Mouse (Mus musculus): ENCODE measurements around the gene Armc2.

Gene Armc2

DNA sequence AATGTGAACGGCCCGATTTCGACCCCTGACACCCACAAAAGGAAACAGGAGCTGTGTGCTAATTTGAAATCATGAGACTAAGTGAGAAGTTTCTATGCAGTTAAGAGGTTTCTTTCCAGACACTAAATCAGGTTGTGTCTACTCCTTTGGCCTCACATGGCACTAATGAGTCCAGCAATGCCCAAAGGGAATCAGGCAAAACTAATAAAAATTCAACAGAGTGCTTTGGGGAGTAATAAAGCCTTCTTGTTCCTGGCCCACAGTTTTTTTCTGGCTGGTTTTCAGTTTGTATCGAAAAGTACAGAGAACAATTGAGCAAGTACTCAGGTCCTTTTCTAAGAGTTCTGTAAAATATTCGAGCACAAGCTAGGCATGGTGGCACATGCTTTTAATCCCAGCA, 4.2 kb downstream of the Armc2 start:
- DNase-seq (ENCODE audit: low read depth): no peak

DNA sequence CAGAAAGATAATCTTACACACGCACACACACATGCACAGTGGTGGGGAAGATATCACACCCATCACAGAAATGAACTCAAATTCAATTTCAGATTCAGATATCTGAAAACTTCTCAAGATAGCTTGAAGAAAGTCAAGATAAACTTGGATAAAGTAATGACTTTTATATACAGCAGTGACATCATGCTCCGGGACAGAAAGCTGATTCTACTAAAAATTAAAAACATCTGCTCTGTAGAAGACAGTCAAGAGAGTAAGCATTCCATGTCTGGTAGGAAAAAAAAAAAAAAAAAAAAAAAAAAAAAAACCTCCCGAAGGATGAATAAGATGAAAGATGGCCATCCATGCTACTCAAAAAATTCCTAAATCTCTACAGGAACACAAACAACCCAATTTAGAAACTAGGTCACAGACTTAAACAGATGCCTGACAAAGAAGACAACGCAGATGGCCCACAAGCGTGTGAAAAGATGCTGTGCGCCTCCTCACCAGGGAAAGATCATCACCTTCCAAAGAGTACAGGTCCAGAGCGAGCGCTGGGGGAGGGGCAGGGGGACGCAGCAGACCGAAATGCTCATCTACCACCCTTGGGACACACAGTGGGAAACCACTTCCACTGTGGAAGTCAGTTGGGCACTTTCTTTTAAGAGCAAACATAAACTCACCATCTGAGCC, 7.3 kb downstream of the Armc2 start:
- no peak for DNase-seq (ENCODE audit: low read depth)

DNA sequence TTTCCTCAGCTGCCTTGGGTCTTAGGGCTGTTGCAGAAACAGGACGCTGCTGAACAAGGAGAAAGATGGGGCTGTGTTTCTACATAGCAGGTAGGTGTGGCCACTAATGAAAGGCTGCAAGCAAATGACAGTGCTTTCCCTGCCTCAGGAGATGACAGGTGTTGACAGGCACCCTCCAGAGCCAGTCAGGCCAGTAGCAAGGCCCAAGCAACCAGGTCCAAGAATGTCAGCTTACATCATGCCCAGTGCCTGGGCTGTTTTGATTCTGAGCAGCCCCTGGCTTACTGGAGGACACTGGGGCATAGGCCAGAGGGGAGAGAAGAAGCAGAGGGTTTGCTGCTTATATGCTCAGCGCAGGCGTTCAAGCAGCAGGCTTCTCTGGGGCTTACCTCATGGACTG, 13.0 kb downstream of the Armc2 start:
- DNase-seq (ENCODE audit: low read depth): no peak

DNA sequence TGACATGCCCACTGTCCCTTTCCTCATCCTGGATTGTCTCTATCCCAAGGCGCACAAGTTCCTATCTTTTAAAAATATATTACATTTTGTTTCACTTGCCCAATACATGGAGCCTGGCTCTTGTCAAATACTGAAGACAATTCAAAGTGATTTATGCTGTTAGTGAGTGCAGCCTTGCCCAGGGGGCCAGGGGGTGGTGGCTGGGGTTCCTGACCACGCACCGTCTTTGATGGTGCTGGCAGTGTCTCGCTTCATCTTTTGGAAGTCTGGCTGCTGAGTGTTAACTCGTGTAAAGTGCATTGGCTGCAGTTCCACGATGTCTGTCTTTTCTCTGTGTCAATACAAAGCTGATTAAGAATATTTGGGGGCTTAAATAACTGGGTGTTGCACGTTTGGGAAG, 13.6 kb downstream of the Armc2 start:
- no peak for DNase-seq (ENCODE audit: low read depth)

DNA sequence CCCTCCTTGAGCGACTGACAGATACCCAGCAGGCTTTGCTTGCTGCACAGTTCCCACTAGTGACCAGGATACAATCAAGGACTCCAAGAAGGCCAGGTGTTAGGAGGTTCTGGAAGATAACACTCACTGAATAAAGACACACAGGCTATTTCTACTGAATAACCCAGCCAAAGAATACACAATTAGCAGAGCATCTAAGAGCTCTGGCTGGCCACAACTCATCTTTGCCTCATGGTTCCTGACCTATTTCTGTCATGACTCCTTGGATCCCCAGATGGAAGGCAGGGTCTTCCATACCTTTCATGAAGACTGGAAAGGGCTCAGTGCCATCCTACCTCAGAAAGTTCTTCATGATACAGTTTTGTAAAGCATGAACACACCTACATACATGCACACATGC, 14.2 kb downstream of the Armc2 start:
- DNase-seq (ENCODE audit: low read depth): no peak

DNA sequence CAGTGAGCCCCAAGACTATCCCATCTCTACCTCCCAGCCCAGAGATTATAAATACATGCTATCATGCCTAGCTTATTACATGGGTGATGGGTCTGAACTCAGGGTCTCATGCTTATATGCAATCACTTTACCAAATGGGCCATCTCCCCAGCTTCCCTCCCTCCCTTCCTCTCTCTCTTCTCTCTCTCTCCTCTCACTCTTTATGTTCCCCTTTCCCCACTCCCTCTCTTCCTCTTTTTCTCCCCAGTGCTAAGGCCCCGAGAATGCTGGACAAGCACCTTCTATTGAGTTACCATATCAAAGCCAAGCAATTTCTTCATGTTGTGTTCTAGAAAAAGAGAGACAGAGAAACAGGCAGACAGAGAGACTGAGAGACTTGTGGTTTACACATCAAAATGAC, 14.7 kb downstream of the Armc2 start:
- DNase-seq (ENCODE audit: low read depth): no peak

DNA sequence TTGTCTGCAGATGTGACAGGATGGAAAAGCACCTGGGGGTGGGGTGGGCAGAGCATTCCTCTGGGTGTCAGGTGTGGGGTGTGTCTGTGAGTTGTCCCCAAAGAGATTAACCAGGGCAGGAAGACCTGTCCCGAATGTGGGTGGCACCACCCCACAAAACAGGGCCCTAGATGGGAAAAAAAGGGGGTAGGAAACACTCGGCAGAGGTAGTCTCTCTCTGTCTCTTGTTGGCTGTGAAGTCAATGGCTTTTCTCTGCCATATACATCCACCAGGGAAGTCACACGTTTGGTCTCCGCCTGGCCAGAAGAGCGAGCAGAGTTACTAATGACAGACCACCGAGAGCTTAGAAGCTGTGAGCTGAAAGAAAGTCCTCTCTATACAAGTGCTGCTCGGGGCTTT, 15.8 kb downstream of the Armc2 start:
- DNase-seq (ENCODE audit: low read depth): no peak

DNA sequence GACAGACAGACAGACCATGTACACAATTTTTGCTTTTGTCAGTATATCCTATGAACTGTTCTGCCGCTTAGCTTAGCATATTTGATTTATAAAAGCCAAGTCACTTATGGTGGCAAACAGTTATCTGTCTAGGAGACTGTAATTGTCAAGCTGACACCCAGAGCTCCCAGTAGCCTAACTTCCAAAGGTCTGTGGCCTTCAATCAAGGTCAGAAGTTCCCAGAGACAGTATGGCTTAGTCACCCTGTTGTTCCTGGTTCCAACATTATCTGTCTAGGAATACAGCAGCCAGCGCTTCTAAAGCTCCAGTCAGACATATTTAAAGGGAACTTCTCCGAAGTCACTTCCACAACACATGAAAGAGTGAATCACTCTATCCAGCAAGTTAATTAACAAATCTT, 17.0 kb downstream of the Armc2 start:
- DNase-seq (ENCODE audit: low read depth): no peak

DNA sequence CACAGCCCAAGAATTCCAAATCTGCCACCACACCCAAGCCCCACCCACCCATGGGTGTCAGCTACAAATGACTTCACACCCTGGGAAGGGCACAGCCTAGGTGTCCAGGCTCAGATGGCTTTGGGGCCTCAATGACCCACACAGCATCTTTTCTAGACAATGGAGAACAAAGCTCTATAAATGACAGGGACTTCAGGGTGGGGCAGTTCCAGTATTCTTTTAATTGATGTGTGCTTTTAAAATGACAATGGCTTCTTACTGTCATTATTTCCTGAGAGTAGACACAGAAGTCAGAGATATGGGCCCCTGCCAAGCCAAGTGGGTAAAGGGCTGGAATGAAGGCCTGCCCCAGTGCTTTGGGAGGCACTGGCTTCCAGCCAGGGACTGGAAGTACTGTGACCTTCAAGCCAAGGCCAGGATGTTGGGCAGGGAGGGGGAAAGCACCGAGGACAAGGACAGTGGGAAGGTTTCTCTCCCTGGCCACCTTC, 20.5 kb downstream of the Armc2 start:
- no peak for DNase-seq (ENCODE audit: low read depth)

DNA sequence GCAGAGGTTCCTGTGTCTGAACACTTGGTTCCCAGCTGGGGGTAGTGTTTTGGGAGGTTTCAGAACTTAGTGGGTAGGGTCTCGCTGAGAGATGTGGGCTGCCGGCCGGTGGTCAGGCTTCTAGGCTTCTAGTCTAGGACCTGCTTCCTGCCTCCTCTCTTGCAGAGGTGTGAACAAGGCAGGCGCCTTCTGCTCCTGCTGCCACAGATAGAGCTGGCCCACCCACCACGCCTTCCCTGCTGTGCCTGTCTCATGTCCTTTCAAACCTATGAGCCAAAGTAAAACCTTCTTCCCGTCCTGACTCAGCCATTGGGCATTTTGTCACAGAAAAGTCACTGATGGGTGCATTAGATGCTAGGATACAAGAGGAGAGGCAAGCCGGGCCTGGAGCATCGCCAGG, 22.1 kb downstream of the Armc2 start:
- DNase-seq (ENCODE audit: low read depth): no peak

DNA sequence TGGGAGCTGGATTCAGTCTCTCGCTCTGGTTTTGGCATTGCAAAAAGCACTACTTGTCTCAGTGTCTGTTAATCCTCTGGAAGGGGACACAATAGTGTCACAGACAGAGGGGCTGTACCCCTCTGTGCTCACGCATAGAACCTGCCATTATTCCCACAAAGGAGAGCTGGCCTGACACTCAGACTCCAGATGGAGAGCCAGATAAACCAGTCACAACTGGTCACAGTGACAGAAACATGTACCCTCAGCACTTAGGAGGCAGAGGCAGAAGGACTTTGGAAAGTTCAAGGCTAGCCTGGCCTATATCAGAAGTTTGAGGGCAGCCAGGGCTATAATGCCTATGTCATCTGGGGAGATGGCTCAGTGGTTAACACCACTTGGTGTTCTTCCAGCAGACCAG, 23.2 kb downstream of the Armc2 start:
- no peak for DNase-seq (ENCODE audit: low read depth)

DNA sequence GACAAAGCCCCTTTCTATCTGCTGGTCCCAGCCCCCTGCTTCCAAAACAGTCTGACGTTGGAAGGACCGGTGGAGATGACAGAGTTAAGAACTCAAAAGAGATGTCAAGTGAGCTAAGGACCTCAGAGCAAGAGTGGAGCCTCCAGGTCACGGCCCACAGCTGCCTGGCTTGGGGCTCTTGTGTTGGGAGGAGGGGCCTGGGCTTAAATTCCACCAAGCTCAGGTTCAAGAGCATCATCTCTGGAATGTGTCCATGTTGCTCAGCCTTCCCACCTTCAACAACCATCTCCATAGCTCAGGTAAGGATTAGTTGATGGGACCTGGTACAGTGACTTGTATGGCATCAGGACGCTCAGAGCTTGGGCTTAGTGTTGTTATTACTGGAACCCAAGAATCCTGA, 23.7 kb downstream of the Armc2 start:
- no peak for DNase-seq (ENCODE audit: low read depth)

DNA sequence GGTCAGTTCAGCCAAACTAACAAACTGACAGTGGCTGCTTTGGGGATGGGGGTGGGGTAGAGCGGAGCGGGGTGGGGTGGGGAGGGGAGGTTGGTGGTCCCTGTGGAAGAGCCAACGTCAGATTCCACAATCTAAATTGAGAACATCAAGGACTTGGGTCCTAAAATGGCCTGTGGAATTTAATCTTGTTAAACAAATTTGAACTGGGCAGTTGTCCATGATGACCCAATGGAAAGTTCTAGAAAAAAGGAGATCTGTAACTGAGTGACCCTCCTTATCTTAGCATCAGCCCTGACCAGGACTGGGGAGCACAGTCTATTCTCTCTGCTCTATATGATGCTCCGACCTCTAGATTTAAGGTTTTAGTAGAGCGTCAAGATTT, 26.2 kb downstream of the Armc2 start:
- no peak for DNase-seq (ENCODE audit: low read depth)

DNA sequence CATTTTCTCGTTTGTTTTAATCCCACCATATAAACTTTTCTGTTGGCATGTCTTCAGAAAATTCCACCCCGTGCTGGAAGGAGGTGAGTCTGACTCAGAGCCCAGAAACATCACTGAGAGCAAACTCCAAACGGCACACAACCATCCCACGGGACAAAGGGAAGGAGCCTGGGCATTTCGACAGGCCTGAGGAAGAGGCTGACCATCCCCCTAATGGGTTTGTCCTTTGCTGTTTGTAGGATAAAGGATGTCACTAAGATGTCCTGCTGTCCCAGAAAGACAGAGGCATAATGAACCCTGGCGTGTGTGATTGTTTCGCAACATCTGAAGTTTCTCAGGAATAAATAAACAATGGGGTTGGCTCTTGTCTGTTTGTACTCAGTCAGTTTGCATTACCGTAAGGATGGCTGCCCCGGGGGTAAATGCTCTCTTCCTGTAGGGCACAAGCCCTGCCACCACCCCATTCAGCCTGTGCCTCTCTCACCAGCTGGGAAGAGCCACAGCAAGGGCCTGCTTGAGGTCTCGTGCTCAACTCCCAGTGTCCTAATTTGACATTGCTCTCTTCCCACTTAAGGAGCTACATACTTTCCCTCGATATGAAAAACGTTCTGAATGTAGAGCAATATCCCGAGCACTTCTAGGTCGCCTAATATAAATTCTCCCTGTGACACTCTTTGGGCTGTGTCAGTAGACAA, 26.7 kb downstream of the Armc2 start:
- peak; percentile 15 for DNase-seq (ENCODE audit: low read depth)

DNA sequence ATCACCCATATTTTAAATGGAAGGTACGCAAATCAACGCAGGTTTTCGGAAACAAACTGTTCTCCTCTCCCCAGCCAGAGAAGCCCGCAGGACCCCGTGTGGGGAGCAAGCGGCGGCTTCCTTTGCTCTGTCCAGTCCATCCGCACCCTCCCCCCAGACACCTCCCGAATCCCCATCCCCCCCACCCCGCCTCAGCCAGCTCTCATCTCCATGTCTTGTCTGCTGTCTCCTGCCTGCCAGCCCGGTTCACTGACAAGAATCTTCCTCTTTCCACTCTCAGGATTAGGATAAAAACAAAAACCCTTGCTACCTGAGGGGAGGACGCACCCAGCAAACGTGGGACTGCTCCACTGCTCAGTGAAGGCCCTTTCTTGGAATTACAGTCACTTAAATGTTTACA, 27.3 kb downstream of the Armc2 start:
- DNase-seq (ENCODE audit: low read depth): no peak

DNA sequence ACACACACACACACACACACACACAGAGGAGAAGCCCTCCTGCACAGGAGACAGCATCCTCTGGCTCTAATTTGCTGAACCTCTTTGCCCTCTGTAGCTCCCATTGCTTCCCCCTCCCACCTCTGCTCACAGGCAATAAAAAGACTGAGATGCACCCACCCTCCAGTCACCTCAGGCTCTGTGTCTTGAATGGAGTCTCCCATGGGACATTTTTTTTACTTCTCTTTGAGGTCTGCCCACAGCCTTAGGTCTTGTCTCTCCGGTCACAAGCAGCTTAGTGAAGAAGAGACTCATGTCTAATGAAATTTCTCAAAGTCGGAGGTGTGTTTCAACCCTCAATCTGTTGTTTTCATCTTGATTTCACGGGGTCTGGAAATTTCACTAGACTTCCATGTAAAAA, 29.3 kb downstream of the Armc2 start:
- DNase-seq (ENCODE audit: low read depth): no peak

DNA sequence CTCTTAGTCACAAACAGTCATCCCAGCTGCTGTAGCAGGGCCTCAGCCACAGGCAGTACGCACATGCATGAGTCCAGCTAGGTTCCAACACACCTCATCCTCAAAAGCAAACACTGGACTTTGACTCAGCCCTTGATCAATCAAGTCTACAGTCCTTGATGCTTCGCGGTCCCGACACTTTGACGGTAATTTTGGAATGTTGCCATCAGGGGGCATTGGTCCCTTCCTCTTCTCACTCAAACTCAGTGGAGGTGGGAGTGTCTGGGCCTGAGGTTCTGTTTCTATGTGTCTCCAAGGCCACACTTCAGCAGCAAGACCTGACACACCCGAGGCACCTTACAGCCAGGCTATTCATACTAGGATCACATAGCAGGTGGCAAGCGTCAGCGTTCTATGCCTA, 32.1 kb downstream of the Armc2 start:
- no peak for DNase-seq (ENCODE audit: low read depth)

DNA sequence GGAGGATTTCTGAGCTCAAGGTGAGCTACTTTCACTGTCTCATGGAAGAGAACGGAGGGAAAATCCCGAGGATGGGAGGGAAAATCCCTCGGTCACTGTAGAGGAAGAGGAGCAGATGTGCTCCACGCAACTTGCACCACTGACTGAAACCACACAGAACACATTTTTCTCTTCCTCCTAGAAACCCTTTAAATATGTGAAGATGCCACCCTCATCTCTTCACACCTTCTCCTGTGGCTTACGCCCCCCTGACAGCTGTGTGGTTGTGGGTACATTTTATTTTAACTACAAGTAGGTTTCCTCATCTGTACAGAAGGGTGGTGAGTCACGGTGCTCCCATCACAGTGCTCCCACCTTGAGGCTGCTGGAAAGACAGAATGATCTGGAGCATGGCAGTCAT, 34.0 kb downstream of the Armc2 start:
- DNase-seq (ENCODE audit: low read depth): no peak

DNA sequence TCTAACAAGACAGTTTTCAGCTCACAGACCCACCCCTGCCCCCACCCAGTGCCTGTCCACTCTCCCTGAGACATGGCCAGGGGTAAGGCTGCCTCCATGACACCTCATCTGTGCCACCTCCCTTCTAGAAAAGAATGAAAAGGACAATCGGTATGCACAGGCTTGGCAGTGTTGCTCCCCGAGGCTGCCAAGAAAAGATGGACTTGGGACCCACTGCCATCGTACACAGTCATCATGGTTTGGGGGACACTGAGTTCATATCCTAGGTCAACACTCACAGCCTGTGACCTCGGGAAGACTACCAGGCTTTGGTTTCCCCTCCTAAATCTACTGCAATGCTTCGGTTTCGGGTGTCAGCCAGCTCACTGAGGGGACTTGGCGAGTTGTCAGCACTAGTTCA, 35.4 kb downstream of the Armc2 start:
- DNase-seq (ENCODE audit: low read depth): no peak

DNA sequence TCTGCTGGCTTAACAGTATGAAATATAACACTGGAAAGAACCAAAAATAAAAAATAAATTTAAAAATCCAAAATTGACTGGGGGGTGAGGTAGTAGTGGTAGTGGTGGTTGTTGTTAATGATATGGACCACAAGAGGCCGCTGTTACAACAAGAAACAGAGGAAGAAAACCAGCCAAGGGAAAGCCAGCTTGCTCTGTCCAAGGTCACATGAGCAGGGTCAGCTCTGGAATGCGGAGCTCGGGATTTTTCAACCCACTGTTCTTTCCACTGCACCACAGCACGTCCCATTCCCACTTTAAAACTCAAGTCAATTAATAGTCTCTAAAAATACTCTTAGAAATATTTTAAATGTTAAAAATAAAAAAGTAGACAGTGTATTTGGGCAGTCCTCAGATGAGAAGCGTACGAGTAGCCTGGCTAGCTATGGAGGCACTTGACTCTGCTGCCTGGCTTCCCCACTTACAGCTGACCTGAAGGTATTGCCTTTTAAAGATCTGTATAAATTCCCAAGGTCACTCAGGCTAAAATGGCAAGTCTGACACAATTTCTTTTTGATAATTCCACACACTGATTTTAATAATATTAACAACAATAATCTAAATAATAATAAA, 37.4 kb downstream of the Armc2 start:
- DNase-seq (ENCODE audit: low read depth): peak; percentile 54

DNA sequence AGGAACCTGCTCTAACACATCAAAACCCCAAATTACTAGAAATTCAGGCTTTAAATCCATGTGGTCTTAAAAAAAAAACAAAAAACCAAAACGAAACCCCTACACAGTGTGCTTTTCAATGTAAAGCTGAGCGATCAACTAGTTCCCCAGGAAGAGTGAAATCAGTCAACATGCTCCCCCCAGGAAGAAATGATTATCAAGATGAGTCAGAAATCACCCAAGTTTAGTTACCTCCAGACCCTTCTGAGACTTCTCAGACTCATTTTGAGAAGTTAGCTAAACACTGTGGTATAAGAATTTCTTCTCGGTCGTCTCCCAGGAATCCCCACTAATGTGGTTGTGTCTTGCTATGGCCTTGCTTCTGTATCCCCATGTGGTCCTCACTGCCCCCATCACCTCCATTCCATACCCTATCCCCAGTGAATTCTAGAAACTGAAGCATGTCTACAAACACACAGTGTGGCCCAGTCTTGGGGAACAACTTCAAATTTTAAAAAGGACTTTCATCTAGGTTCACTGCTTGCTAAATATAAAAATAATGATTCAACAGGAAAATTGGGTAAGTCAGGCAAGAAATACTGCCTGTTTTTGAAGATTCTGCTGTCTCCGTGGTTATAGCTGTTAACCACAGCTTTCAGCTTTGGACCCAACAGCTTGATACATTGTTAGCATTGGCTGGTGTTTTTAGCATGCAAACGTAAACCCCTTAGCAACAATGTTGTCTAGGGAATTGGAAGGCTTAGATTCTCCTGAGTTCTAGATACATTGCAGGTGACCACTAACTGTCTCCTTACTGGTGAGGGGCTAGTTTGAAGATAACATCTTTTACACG, 39.6 kb downstream of the Armc2 start:
- DNase-seq (ENCODE audit: low read depth): peak; percentile 26

DNA sequence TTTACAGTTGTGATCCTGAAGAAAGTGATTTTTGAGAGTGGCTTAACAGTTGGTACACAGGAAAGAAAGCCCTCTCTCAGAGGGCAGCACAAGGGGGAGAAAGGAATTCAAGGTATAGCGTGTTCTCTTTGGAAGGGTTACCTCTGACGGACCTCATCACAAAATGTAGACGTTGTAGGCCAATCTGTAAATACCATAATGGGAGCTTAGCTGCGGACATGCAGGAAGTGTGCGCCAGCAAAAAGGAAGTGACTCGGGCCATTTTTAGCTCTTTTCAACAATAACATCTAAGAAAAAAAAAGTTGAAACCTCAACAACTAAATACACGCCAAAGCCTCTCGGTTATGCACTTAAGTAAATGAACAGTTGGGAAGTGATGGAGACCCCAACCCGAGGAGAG, 45.6 kb downstream of the Armc2 start:
- DNase-seq (ENCODE audit: low read depth): no peak
